Mouse (Mus musculus): ENCODE results near the gene 6430628N08Rik.

GRCm38 (mm10) chr4:115904375-115904774 is 13.9 kb downstream of the 6430628N08Rik start:
- TF ChIP-seq CTCF (IDR thresholded peaks at IDR 0.05; ENCODE audit: low read depth), result no peak
- TF ChIP-seq EP300 (IDR thresholded peaks at IDR 0.05; ENCODE audit: low read depth), result no peak

Data from liver, postnatal 0 days (tissue).